Mouse (Mus musculus): ENCODE measurements around the gene Lypd1.

DNA sequence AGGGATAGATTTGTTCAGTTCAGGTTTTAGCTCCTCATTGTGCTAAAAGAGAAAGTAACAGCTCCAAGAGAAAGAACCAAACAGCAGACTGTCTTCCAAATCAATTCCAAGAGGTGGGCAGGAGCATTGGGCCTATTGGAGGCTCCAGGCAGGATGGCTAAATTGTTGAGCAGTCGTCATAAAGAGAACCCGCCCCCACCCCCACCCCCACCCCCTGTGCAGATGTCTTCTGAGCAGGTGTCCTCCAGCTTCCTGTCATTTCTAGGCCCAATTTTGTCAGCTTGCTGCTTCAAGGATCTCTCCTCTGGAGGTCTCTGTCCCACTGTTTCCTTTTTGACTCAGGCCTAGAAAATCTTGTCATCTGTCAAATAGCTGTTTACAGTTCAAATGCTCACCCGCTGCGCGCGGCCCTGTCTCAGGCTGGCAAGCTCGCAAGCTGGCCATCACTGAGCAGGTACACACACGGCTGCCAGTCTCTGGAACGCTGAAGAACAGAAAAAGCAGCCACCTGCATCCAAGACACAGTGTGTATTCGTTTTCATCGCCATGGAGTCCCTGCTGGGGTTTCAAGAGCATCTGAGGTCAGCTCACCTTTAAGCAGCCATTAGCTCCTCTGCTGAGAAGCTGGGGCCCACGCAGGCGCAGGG, 73.0 kb downstream of the Lypd1 start:
- TF ChIP-seq POLR2A (IDR thresholded peaks at IDR 0.05; ENCODE audit: control insufficient read depth, extremely low read depth, insufficient read depth, low read length, poor library complexity) = no peak
- TF ChIP-seq CTCF (IDR thresholded peaks at IDR 0.05; ENCODE audit: borderline replicate concordance, control insufficient read depth, extremely low read depth, insufficient read depth, low read length, poor library complexity) = no peak

Measured in thymus, adult 2 months (tissue).